Mouse (Mus musculus) limb, embryonic 14.5 days (tissue): ENCODE results near the gene Tecr. TPM values are rescaled to one million over a fixed set of nuclear protein-coding genes. Genes with fewer than 3 reads are reported as not detected.

Experiments
- ATAC-seq: fragments of 200-750 bp; cut with Nextera tagmentation; 2 replicates; pipeline ENCODE4 v1.8.0; 2017; ENCODE audit warnings: low read depth, moderate number of reproducible peaks, moderate TSS enrichment; ENCODE audit not compliant: low FRiP score
- DNase-seq: peaks from one replicate; pipeline ENCODE4 v3.0.0-alpha.2; 2015; ENCODE audit warnings: low spot score
- H3K27ac ChIP-seq: fragments of 300-500 bp; sonication (generic); replicated peaks from 2 replicates; pipeline ENCODE4 v1.5.1; 2014; ENCODE audit warnings: low read depth, mild to moderate bottlenecking, low read length, moderate library complexity, mixed read lengths
- H3K27me3 ChIP-seq: fragments of 300-500 bp; sonication (generic); 2 replicates; pipeline ENCODE4 v1.6.1; 2014; ENCODE audit warnings: low read length, mixed read lengths; ENCODE audit not compliant: control insufficient read depth, insufficient read depth
- H3K36me3 ChIP-seq: fragments of 300-500 bp; sonication (generic); 2 replicates; pipeline ENCODE4 v1.6.1; 2014; ENCODE audit warnings: mild to moderate bottlenecking, low read length, moderate library complexity, mixed read lengths; ENCODE audit not compliant: control insufficient read depth, insufficient read depth
- H3K4me1 ChIP-seq: fragments of 300-500 bp; sonication (generic); 2 replicates; pipeline ENCODE4 v1.6.1; 2014; ENCODE audit warnings: antibody characterized with exemption, low read length, mixed read lengths; ENCODE audit not compliant: control insufficient read depth, insufficient read depth
- H3K4me2 ChIP-seq: fragments of 300-500 bp; sonication (generic); replicated peaks from 2 replicates; pipeline ENCODE4 v1.6.1; 2014; ENCODE audit warnings: low read depth, mild to moderate bottlenecking, low read length, moderate library complexity; ENCODE audit not compliant: severe bottlenecking
- H3K4me3 ChIP-seq: fragments of 300-500 bp; sonication (generic); replicated peaks from 2 replicates; pipeline ENCODE4 v1.5.1; 2014; ENCODE audit warnings: low read length
- H3K9ac ChIP-seq: fragments of 300-500 bp; sonication (generic); 2 replicates; pipeline ENCODE4 v1.6.1; 2014; ENCODE audit warnings: mild to moderate bottlenecking, low read depth, low read length, moderate library complexity; ENCODE audit not compliant: severe bottlenecking
- H3K9me3 ChIP-seq: fragments of 300-500 bp; sonication (generic); 2 replicates; pipeline ENCODE4 v1.6.1; 2016; ENCODE audit warnings: low read length; ENCODE audit not compliant: control insufficient read depth
- POLR2A ChIP-seq: fragments of 200-500 bp; IDR thresholded peaks from 2 replicates; pipeline ENCODE4 v1.8.0; 2012; ENCODE audit warnings: inconsistent platforms, mild to moderate bottlenecking, moderate library complexity, borderline replicate concordance; ENCODE audit not compliant: insufficient read depth, insufficient read length; ENCODE audit errors: extremely low read depth
- WGBS: fragments of 180-500 bp; shearing (Covaris S2); extraction: QIAGEN DNeasy Blood & Tissue Kit; methylation state at CpG from one replicate; pipeline ENCODE4 v1.1.7; 2014; 5-methylcytosine and 5-hydroxymethylcytosine counted together
- polyA plus RNA-seq, 2 experiments: library from polyadenylated mRNA; depleted of rRNA in 1 of 2; stranded (reverse) in 1 of 2; unstranded in 1 of 2; fragments of >200 nt; fragmentation: Nextera tagmentation in 1 of 2; extraction: Ambion mirVana in 1 of 2; gene quantifications; 2 replicates each; pipeline versions ENCODE4 v1.2.1 to v1.2.3; 2012 to 2014

Tecr gene
- polyA plus RNA-seq, 2 experiments = 589 to 595 TPM

DNA sequence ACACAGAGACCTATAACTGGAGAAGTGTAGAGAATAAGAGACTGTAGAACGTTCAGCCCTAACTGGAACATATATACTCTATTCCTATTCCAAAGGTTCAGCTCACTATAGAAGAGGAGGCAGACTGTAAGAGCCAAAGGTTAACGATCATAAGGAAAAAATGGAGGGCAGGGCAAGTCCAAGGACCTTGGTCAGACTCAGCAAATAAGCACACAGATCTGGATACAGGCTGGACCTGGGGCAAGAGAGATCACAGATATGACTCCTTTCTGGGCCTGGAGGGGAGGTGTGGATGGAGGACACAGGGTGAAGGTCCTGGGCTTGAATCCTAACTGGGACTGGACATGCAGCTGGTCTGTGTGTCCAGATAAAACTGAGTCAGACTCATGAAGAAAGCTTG is 73.0 kb downstream of the Tecr start:
- ATAC-seq (no peak), DNase-seq (no peak)
- no peak for TF ChIP-seq POLR2A
- H3K36me3 ChIP-seq = no peaks in the 10 kb centered on the region
- H3K27ac ChIP-seq = no peak overlapping the region
- H3K4me2 ChIP-seq = no peak overlapping the region
- no peaks in the 10 kb centered on the region for H3K9me3 ChIP-seq
- H3K27me3 ChIP-seq = no peaks in the 10 kb centered on the region
- H3K4me3 ChIP-seq = no peak overlapping the region
- no peak overlapping the region for H3K9ac ChIP-seq
- WGBS = 85% methylated on average over 2 of the region's 2 CpGs
- H3K4me1 ChIP-seq = no peaks in the 10 kb centered on the region

Other genes starting within 250 kb of the Tecr start
- 0.40 and 0.43 TPM in 2 replicates for gene Clgn, start 218.1 kb downstream of the Tecr start, polyA plus RNA-seq (2012; rRNA removed)
- gene Clgn, start 218.1 kb downstream of the Tecr start, polyA plus RNA-seq (2014; fragmentation: Nextera tagmentation; extraction: Ambion mirVana) = 0.33 and 0.87 TPM in 2 replicates
- gene Scoc, start 149.6 kb downstream of the Tecr start, polyA plus RNA-seq (2012; rRNA removed) = 59.6 and 81.6 TPM in 2 replicates
- gene Scoc, start 149.6 kb downstream of the Tecr start, polyA plus RNA-seq (2014; fragmentation: Nextera tagmentation; extraction: Ambion mirVana) = 118 and 119 TPM in 2 replicates
- 0.18 TPM in 1 of 2 replicates, not detected in the other for gene Olfr370, start 72.2 kb downstream of the Tecr start, polyA plus RNA-seq (2012; rRNA removed)
- gene Olfr370, start 72.2 kb downstream of the Tecr start, polyA plus RNA-seq (2014; fragmentation: Nextera tagmentation; extraction: Ambion mirVana) = not detected in 2 replicates
- gene Ndufb7, start 41.3 kb downstream of the Tecr start, polyA plus RNA-seq (2012; rRNA removed) = 237 and 248 TPM in 2 replicates
- gene Ndufb7, start 41.3 kb downstream of the Tecr start, polyA plus RNA-seq (2014; fragmentation: Nextera tagmentation; extraction: Ambion mirVana) = 298 and 313 TPM in 2 replicates
- gene Dnajb1, start 222 bp upstream of the Tecr start, polyA plus RNA-seq (2012; rRNA removed) = 42.6 and 43.7 TPM in 2 replicates
- gene Dnajb1, start 222 bp upstream of the Tecr start, polyA plus RNA-seq (2014; fragmentation: Nextera tagmentation; extraction: Ambion mirVana) = 51.3 and 58.9 TPM in 2 replicates
- 100 and 102 TPM in 2 replicates for gene Gipc1, start 44.7 kb upstream of the Tecr start, polyA plus RNA-seq (2012; rRNA removed)
- 134 and 138 TPM in 2 replicates for gene Gipc1, start 44.7 kb upstream of the Tecr start, polyA plus RNA-seq (2014; fragmentation: Nextera tagmentation; extraction: Ambion mirVana)
- gene Ptger1, start 58.7 kb upstream of the Tecr start, polyA plus RNA-seq (2012; rRNA removed) = 2.7 and 2.8 TPM in 2 replicates
- 0.40 and 0.83 TPM in 2 replicates for gene Ptger1, start 58.7 kb upstream of the Tecr start, polyA plus RNA-seq (2014; fragmentation: Nextera tagmentation; extraction: Ambion mirVana)
- gene Pkn1, start 91.2 kb upstream of the Tecr start, polyA plus RNA-seq (2012; rRNA removed) = 46.9 and 47.4 TPM in 2 replicates
- gene Pkn1, start 91.2 kb upstream of the Tecr start, polyA plus RNA-seq (2014; fragmentation: Nextera tagmentation; extraction: Ambion mirVana) = 24.3 and 29.3 TPM in 2 replicates
- gene Ddx39, start 107.2 kb upstream of the Tecr start, polyA plus RNA-seq (2012; rRNA removed) = 81.1 and 81.3 TPM in 2 replicates
- gene Ddx39, start 107.2 kb upstream of the Tecr start, polyA plus RNA-seq (2014; fragmentation: Nextera tagmentation; extraction: Ambion mirVana) = 110 and 111 TPM in 2 replicates
- 70.1 and 76.9 TPM in 2 replicates for gene Adgre5, start 133.4 kb upstream of the Tecr start, polyA plus RNA-seq (2012; rRNA removed)
- 45.2 and 50.4 TPM in 2 replicates for gene Adgre5, start 133.4 kb upstream of the Tecr start, polyA plus RNA-seq (2014; fragmentation: Nextera tagmentation; extraction: Ambion mirVana)